8 mouse cellular contexts compared by ENCODE assay signal in genomic region chr12:25871001-25871461, GRCm38 (mm10).
A peak's percentile ranks its signal among the peaks of the same experiment; 100 is the strongest.
DNase-seq lines count a peak whose midpoint lies in the region; ATAC-seq and TF ChIP-seq lines count a peak whose summit lies in the region.

No protein-coding gene starts in this region.

- H3K9ac ChIP-seq in forebrain, embryonic 12.5 days = no peak overlapping the region
- no peak overlapping the region for H3K9ac ChIP-seq in midbrain, postnatal 0 days (replicated peaks; ENCODE audit: low read length, poor library complexity, severe bottlenecking)
- no peak overlapping the region for H3K9ac ChIP-seq in intestine, postnatal 0 days (ENCODE audit: low read depth, low read length)

- no peak overlapping the region for H3K4me3 ChIP-seq in forebrain, embryonic 12.5 days (replicated peaks)
- H3K4me3 ChIP-seq in midbrain, postnatal 0 days (ENCODE audit: low read depth, low read length) = no peak overlapping the region
- no peak overlapping the region for H3K4me3 ChIP-seq in intestine, postnatal 0 days (ENCODE audit: low read depth, low read length)

- 27% methylated on average over 11 of the region's 11 CpGs for WGBS in forebrain, embryonic 12.5 days
- WGBS in midbrain, postnatal 0 days = 19% methylated on average over 11 of the region's 11 CpGs
- 57% methylated on average over 11 of the region's 11 CpGs for WGBS in intestine, postnatal 0 days

- H3K4me1 ChIP-seq in forebrain, embryonic 12.5 days = peaks cover 12% of the 10 kb centered on the region
- H3K4me1 ChIP-seq in midbrain, postnatal 0 days (ENCODE audit: insufficient read depth, low read length) = no peaks in the 10 kb centered on the region; the same call in 1 of the 2 replicates
- H3K4me1 ChIP-seq in intestine, postnatal 0 days (replicated peaks; ENCODE audit: control insufficient read depth, insufficient read depth, low read length) = no peaks in the 10 kb centered on the region

- H3K4me2 ChIP-seq in forebrain, embryonic 12.5 days = peak overlapping the region; percentile 19; the same call in 1 of the 2 replicates
- H3K4me2 ChIP-seq in midbrain, postnatal 0 days (ENCODE audit: low read depth, low read length, poor library complexity, severe bottlenecking) = peak overlapping the region; percentile 32
- H3K4me2 ChIP-seq in intestine, postnatal 0 days (replicated peaks; ENCODE audit: low read depth) = no peak overlapping the region

- ATAC-seq in forebrain, embryonic 12.5 days (ENCODE audit: low FRiP score) = peak; percentile 97
- peak; percentile 88 for ATAC-seq in midbrain, postnatal 0 days (ENCODE audit: low FRiP score)
- ATAC-seq in intestine, postnatal 0 days = no peak

- TF ChIP-seq CTCF in midbrain, postnatal 0 days (IDR thresholded peaks at IDR 0.05) = no peak
- TF ChIP-seq CTCF in intestine, postnatal 0 days (IDR thresholded peaks at IDR 0.05; ENCODE audit: low read depth) = no peak

- peak; percentile 67 for DNase-seq in cerebellum, adult 11 months
- peak; percentile 83 to 87 for DNase-seq in layer of hippocampus, adult 8-10 months (ENCODE audit: low spot score in 2 of 2)
- peak; percentile 90 for DNase-seq in midbrain, postnatal 0 days (ENCODE audit: low spot score)
- no peak for DNase-seq in thymus, postnatal 0 days (ENCODE audit: low spot score)
- DNase-seq in gastrocnemius, postnatal 10 days = no peak
- no peak for DNase-seq in urinary bladder, postnatal 25 days (ENCODE audit: low spot score)

- no peaks in the 10 kb centered on the region for H3K9me3 ChIP-seq in forebrain, embryonic 12.5 days
- H3K9me3 ChIP-seq in midbrain, postnatal 0 days (ENCODE audit: low read length) = no peaks in the 10 kb centered on the region
- H3K9me3 ChIP-seq in intestine, postnatal 0 days (ENCODE audit: control insufficient read depth) = no peaks in the 10 kb centered on the region

- no peaks in the 10 kb centered on the region for H3K36me3 ChIP-seq in forebrain, embryonic 12.5 days (replicated peaks)
- H3K36me3 ChIP-seq in midbrain, postnatal 0 days (ENCODE audit: insufficient read depth, low read length) = no peaks in the 10 kb centered on the region
- H3K36me3 ChIP-seq in intestine, postnatal 0 days (ENCODE audit: control insufficient read depth, insufficient read depth) = no peaks in the 10 kb centered on the region

- peak overlapping the region; percentile 59 for H3K27ac ChIP-seq in forebrain, embryonic 12.5 days
- H3K27ac ChIP-seq in midbrain, postnatal 0 days (ENCODE audit: low read depth, low read length) = peak overlapping the region; percentile 67; the same call in 1 of the 2 replicates
- H3K27ac ChIP-seq in intestine, postnatal 0 days (ENCODE audit: low read depth, low read length) = no peak overlapping the region

- no peaks in the 10 kb centered on the region for H3K27me3 ChIP-seq in forebrain, embryonic 12.5 days
- H3K27me3 ChIP-seq in midbrain, postnatal 0 days (ENCODE audit: insufficient read depth, low read length) = no peaks in the 10 kb centered on the region
- no peaks in the 10 kb centered on the region for H3K27me3 ChIP-seq in intestine, postnatal 0 days (replicated peaks; ENCODE audit: control insufficient read depth, insufficient read depth, low read length)

Comparison
In these comparisons a context has a peak if more than half of its experiments do, and no peak if none do; other contexts are left out.
1. DNase-seq: peak in cerebellum, adult 11 months (single experiment), layer of hippocampus, adult 8-10 months (2 of 2) and midbrain, postnatal 0 days (single experiment); none in thymus, postnatal 0 days (single experiment), gastrocnemius, postnatal 10 days (single experiment) and urinary bladder, postnatal 25 days (single experiment).